Mouse (Mus musculus): ENCODE measurements around the gene Fam118b.
A peak's percentile ranks its signal among the peaks of the same experiment; 100 is the strongest.

Gene Fam118b

DNA sequence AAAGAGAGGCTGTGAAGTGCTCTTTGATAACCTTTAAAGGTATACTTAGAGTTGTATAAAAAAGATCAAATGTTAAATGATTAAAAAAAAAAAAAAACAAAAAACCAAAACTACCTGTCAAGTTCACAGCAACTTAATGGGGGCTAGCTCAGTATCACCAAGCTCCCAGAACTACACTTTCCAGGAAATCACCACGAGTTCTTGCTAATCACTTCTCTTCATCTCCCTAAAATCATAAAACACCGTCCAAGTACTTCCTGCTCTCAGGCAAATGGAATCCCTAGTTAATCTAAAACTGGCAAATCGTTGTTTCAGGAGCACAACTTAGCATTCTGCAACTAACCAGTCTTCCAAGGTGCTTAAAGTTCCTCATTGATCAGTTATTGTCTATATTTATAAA, 3.1 kb downstream of the Fam118b start:
- DNase-seq (ENCODE audit: low spot score) = no peak

GRCm38 (mm10) chr9:35263431-35263830, 4.2 kb downstream of the Fam118b start:
- peak; percentile 70 for DNase-seq (ENCODE audit: low spot score)

DNA sequence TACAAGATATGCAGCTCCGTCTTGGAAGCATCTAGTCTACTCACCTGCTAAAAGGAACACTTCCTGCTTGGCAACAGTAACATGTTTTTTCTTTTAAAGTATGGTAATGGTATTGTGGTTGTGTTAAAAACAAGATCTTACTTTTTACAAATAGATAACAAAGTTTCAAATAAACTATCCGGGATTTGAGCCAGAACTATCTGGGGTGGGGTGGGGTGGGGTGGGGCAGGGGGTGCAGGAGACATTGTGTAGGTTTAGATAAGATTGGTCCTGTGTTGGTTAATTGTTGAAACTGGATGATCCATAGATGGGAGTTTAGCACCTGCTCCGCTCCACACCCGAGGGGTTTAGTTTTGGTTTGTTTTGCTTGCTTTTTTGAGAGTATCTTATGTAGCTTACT, 5.2 kb downstream of the Fam118b start:
- no peak for DNase-seq (ENCODE audit: low spot score)

GRCm38 (mm10) chr9:35257365-35257764, 10.2 kb downstream of the Fam118b start:
- no peak for DNase-seq (ENCODE audit: low spot score)

GRCm38 (mm10) chr9:35249476-35249875, 18.1 kb downstream of the Fam118b start:
- DNase-seq (ENCODE audit: low spot score) = no peak

GRCm38 (mm10) chr9:35247405-35247804, 20.2 kb downstream of the Fam118b start:
- DNase-seq (ENCODE audit: low spot score) = no peak

DNA sequence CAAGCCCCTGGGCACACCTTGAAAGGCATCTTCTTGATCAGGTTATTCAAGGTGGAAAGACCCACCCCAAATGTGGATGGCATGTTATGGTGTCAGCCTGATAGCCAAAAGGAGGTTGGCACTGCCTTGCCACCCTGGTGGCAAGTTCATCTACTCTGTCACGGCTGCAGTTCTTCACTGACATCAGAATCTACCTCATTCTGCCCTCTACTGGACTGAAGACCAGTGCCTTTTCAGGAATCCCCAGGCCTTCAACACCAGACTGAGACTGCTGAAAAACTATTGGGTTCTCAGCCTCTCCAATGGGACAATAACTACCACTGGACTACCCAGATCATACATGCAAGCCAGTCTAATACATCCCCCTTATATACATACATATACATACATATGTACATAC, 27.9 kb downstream of the Fam118b start:
- no peak for DNase-seq (ENCODE audit: low spot score)

DNA sequence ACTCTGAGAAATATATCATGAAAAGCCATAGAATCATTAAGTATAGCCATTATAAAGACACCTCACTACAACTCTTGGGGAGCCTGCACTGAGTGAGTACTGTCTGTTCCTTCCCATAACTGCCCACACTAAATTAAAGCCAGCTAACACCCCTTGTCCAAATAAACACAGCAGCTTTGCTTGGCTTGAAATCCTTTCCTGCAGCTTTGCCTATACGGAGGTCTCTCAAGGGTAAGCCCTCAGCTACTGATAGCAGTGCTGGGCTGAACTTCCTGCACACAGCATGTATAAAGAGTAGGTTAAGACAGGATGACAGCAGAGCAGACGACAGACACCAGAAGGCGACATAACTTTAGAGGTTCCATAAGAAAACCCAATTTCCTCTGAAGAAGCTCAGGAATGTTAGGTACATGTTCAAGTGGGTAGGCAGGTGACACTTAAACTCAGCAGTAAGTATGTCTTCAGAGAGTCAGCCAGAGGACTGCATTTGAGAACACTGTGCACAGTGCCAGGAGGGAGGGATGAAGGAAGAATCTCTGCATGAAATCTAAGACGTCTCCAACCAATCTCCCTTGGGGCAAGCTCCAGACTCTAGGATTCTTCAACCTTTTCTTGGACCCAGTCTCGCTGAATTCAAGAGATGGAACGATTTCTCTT, 28.6 kb downstream of the Fam118b start:
- DNase-seq (ENCODE audit: low spot score) = no peak

DNA sequence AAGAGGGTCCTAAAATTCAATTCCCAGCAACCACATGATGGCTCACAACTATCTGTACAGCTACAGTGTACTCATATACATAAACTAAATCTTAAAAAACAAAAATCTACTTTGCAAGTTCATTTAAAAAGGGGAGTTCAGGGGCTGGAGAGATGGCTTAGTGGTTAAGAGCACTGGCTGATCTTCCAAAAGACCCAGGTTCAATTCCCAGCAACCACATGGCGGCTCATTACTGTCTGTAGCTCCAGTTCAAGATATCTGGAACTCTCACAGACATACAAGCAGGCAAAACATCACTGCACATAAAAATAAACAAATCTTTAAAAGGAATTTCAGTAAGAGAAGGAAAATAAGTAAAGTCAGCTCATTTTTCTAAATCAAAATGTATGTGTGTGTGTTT, 29.2 kb downstream of the Fam118b start:
- no peak for DNase-seq (ENCODE audit: low spot score)

- DNase-seq (ENCODE audit: low spot score) = no peak
Observed at GRCm38 (mm10) chr9:35235996-35236395, 31.6 kb downstream of the Fam118b start.

DNA sequence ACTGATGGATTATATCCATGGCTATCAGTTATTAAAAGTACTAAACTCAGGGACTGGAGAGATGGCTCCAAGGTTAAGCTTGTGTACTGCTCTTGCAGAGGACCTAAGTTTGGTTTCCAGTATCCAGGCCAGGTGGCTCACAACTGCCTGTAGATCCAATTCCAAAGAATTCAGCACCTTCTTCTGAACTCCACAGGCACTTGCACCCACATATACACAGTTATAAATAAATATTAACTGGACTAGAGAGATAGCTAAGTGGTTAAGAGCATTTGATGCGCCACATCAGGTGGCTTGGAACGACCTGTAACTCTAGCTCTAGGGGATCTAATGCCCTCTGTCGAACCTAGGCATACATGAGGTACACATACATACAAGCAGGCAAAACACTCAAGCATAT, 38.9 kb downstream of the Fam118b start:
- DNase-seq (ENCODE audit: low spot score) = no peak

- no peak for DNase-seq (ENCODE audit: low spot score)
Observed at GRCm38 (mm10) chr9:35223466-35223865, 44.1 kb downstream of the Fam118b start.

- no peak for DNase-seq (ENCODE audit: low spot score)
Observed at GRCm38 (mm10) chr9:35217963-35218362, 49.6 kb downstream of the Fam118b start.

DNA sequence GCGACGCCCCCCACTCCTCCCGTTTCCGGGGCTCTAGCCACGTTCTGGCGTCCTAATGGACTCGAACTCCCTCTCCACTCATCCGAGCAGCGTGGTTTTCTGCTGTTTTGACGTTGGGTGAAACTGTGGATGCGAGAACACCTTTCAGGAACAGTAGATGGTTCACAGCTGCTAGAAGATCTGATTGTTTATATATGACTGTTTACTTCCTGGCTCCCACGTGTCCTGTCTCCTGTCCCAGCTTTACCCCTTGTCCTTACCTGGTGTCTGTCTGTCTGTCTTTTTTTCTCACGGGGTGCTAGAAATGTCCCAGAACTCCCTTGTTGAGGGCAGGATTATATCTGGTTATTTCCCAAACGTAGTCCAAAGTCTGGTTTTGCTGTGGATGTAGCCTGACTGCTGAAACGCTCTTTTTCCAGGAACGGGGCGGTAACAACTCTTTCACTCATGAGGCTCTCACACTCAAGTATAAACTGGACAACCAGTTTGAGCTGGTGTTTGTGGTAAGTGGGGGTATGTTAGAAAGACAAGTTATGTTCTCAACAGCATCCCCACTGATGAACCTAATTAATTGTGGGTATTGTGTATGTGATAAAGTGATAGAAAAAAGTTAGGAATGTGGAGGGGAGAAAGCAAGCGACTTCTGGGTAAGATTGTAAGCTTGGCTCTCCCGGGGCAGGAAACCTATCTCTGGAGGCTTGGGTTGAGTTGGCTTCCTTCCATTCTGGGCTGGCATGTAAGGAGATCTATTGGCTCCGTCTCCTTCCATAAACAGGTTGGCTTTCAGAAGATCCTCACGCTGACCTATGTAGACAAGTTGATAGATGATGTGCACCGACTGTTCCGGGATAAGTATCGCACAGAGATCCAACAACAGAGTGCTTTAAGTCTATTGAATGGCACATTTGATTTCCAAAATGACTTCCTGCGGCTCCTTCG, 55.8 kb downstream of the Fam118b start:
- peak; percentile 56 for DNase-seq (ENCODE audit: low spot score)

GRCm38 (mm10) chr9:35210542-35211474, 56.8 kb downstream of the Fam118b start, which contains the start of gene Foxred1:
TSS of gene Foxred1 (minus strand) at chr9:35211055.
- peak; percentile 99 for DNase-seq (ENCODE audit: low spot score)

DNA sequence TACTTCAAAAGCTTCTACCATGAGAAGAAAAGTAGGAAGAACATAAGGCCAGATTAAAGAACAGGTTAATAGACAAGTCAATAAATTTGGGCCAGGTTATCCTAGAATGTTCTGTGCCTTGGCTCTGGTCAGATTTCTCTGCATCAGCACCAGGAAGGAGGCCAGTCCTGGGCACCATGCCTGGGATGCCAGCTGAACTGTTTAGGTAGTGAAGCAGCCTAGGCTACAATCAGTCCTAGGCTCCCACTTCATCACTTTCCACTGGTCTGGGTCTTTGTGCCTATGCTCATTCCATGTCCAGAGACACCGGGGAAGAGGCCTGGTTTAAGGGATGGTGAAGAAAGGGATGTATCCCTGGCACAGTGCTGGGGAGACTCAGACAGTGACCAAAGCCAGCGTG, 63.2 kb downstream of the Fam118b start:
- DNase-seq (ENCODE audit: low spot score) = no peak

- DNase-seq (ENCODE audit: low spot score) = no peak
Observed at GRCm38 (mm10) chr9:35203536-35203935, 64.1 kb downstream of the Fam118b start.

DNA sequence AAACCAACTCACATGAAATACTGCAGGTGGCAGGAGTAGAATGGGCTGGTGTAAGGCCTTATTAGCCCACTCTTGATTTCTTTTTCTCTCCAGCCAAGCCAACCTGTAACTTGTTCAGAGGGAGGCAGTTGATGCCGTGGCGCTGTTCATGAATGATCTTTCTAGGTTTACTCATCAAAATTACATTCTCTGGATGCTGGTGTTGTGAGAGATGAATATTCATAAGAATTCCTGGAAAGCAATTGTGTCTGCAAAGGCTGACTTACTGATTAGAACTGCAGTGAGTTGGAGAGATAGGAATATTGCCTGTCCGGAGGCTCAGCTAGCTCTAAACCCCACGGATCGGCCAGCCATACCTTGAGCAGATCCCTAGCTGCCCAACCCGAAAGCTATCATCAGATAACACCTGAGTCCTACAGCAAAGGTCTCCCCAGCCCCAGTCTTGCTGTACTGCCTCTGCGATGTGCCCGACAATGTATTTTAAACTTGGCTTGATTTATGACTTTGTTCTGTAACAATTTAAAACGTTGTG, 67.0 kb downstream of the Fam118b start:
- no peak for DNase-seq (ENCODE audit: low spot score)

DNA sequence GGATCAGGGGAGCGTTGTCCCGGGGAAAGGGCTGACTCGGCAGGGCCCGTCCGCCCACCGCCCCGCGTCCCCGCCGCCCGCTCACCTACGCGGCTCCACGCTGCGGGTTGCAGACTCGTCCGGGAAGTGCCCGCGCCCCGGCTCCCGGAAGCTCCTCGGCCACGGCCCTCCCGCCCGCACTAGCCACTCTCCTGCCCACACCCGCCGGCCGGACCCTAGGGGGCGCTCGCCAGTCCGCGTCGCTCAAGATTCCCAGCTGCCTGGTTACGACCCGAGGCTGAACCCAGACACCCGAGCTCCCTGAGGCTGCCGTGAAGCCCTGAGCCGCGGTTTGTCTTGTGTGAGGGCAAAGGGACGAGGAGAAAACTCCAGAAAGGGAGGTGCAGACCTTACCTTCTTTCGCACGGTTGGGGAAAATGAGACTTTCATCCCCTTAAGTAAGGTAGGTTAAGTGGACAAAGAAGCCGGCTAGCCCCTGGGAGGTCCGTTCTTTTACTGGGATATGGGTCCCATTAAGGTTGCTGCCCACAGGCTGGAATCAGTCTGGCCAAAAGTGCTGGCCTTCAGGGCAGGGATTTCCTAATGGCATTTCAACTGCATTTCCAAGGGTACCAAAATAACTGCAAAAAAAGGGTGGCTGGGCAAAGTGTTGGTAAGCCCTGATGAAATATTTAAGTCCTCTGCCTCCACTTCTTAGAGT, 67.7 kb downstream of the Fam118b start, which contains the start of the genes Srpr and Tirap:
Gene Srpr, plus strand, starts transcription at position 404 of the 700 bp plus-strand sequence.
Gene Tirap, minus strand, starts transcription at position 520 of the 700 bp plus-strand sequence.
- peak; percentile 86 for DNase-seq (ENCODE audit: low spot score)

- DNase-seq (ENCODE audit: low spot score) = peak; percentile 19
Observed at GRCm38 (mm10) chr9:35198945-35199771, 68.4 kb downstream of the Fam118b start.
